Mouse (Mus musculus) frontal cortex, adult 2 months (tissue): ENCODE data around the gene 4930513O06Rik. TPM values are rescaled to one million over a fixed set of nuclear protein-coding genes. Genes with fewer than 3 reads are reported as not detected.

Experiments
- DNase-seq, 2 experiments: peaks; one replicate each; pipeline ENCODE4 v3.0.0; 2022; ENCODE audit warnings: low spot score in 1 of 2; ENCODE audit errors: extremely low spot score in 1 of 2
- polyA plus RNA-seq: library from polyadenylated mRNA; depleted of rRNA; stranded (reverse); fragments of >200 nt; gene quantifications from 2 replicates; pipeline ENCODE4 v1.2.3, GENCODE M21; 2012; rRNA removed

The 4930513O06Rik gene
- not detected in 2 replicates for polyA plus RNA-seq

DNA sequence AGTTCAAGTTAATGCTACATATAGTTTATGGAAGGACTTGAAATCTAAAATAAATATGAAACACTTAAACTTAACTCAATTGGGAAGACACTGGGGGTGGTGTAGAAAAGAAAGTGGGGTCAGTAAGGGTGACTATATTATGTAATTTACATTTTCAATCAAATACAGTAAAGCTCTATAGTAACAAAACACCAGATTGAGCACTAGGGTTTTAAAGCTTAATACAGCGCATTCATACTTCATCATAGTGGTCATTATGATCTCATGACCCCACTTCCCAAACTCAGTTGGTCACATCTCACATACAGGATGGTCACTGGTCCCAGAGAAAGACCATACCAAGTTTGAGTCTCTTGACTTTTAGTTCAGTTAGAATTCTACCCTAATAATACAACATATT is at the start of gene 4930513O06Rik:
4930513O06Rik (plus strand) TSS at position 301 of the 400 bp plus-strand sequence.
- DNase-seq = no peak

- DNase-seq = no peak
These were observed 48.4 kb upstream of the 4930513O06Rik start for GRCm38 (mm10) chrX:139037666-139038065.

GRCm38 (mm10) chrX:139039314-139039713 is 46.7 kb upstream of the 4930513O06Rik start:
- no peak for DNase-seq

GRCm38 (mm10) chrX:139041148-139041547 is 44.9 kb upstream of the 4930513O06Rik start:
- no peak for DNase-seq

GRCm38 (mm10) chrX:139051976-139052375 is 34.1 kb upstream of the 4930513O06Rik start:
- no peak for DNase-seq

DNA sequence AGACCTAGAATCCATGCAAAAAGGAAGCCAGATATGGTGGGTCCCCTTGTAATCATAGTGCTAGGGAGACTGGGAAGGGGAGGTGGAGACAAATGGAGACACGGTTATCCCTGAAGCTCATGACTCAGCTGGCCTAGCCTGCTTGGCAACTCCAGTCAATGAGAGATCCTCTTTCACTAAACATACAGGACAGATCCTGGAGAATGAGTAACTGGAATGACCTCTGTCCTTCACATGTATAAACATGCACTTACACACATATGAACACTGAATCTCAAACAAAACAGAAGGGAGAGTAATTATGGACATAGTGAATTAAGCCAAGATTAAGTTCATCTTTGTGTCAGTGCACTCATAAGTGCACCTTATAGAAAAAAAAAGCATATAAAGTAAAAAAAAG is 32.9 kb upstream of the 4930513O06Rik start:
- no peak for DNase-seq

DNA sequence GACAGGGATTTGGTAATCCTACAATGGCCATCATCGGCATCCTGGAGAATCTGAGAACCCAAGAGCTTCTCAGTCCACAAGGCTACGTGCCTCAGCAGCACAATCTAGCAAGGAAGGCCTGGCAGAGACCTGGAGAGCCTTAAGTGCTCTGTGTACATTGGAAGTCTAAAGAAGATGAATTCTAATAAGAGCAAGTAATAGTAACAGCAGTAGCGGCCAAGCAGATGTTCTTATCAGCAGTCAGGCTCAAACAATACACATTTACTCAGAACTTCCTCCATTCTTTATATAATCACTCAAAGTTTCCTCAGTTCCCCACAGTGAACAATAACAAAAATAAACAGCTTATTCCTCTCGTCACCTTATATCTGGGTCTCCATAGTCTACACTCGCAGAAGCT is 22.0 kb upstream of the 4930513O06Rik start:
- no peak for DNase-seq

GRCm38 (mm10) chrX:139078493-139078892 is 7.5 kb upstream of the 4930513O06Rik start:
- no peak for DNase-seq

DNA sequence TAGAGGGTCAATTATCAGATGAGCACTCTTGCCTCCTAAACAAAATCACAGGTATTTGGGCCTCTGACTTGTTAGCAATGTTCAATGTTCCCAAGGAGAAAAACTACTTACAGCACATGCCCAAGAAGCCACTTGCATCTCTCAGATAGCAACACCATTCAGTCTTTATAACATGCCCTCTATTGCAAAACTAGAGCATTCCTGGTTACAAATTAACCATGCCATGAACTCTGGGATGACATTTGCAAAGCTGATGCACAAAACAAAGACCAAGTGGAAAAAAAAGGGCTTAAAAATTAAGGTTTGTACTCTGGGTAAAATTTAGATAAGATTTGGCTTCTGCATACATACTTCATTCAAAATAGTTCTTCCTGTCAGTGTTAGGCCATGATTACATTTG is 966 bp upstream of the 4930513O06Rik start, which contains the start of gene Serpina7:
Serpina7 (minus strand) TSS at position 160 of the 400 bp plus-strand sequence.
- no peak for DNase-seq

- DNase-seq = no peak
These were observed 11.2 kb downstream of the 4930513O06Rik start for GRCm38 (mm10) chrX:139097197-139097596.

GRCm38 (mm10) chrX:139134031-139134430 is 48.0 kb downstream of the 4930513O06Rik start:
- DNase-seq = no peak

Other genes with a start within 250 kb of the 4930513O06Rik start
- 0.16 and 0.40 TPM in 2 replicates for gene Nrk, start 171.8 kb upstream of the 4930513O06Rik start, polyA plus RNA-seq
- gene Serpina7, start 1.0 kb upstream of the 4930513O06Rik start, polyA plus RNA-seq = not detected in 2 replicates
- gene 4933428M09Rik, start 93.0 kb downstream of the 4930513O06Rik start, polyA plus RNA-seq = not detected in 2 replicates
- 1.9 and 3.0 TPM in 2 replicates for gene Mum1l1, start 123.8 kb downstream of the 4930513O06Rik start, polyA plus RNA-seq
- 0.12 and 1.1 TPM in 2 replicates for gene Trap1a, start 247.4 kb downstream of the 4930513O06Rik start, polyA plus RNA-seq